Mouse (Mus musculus) erythroblast, adult 5-6 weeks (primary cell): ENCODE results near the gene Atp2a1. TPM values are rescaled to one million over a fixed set of nuclear protein-coding genes. Genes with fewer than 3 reads are reported as not detected.

ENCODE experiments used
- ATAC-seq: replicated peaks from 2 replicates; pipeline ENCODE4 v1.8.0; 2016; ENCODE audit warnings: moderate number of reproducible peaks, mild to moderate bottlenecking, moderate TSS enrichment, inconsistent platforms; ENCODE audit not compliant: poor library complexity, low FRiP score, severe bottlenecking
- total RNA-seq, 2 experiments: library from RNA; stranded (forward) in 1 of 2; stranded (reverse) in 1 of 2; fragments of 150-400 nt in 1 of 2; fragments of 200-764, 138-1000 nt in 1 of 2; gene quantifications; 2 replicates each; pipeline versions ENCODE4 v1.2.3 to v1.2.4; 2015 to 2017; ENCODE audit warnings: low replicate concordance in 2 of 2

Gene Atp2a1
- total RNA-seq, 2 experiments from 2014 or later = not detected

- ATAC-seq = no peak
Observed at GRCm38 (mm10) chr7:126456382-126457266, 6.3 kb downstream of the Atp2a1 start.

GRCm38 (mm10) chr7:126455242-126455641, 7.7 kb downstream of the Atp2a1 start:
- no peak for ATAC-seq

GRCm38 (mm10) chr7:126453861-126454260, 9.0 kb downstream of the Atp2a1 start:
- no peak for ATAC-seq

DNA sequence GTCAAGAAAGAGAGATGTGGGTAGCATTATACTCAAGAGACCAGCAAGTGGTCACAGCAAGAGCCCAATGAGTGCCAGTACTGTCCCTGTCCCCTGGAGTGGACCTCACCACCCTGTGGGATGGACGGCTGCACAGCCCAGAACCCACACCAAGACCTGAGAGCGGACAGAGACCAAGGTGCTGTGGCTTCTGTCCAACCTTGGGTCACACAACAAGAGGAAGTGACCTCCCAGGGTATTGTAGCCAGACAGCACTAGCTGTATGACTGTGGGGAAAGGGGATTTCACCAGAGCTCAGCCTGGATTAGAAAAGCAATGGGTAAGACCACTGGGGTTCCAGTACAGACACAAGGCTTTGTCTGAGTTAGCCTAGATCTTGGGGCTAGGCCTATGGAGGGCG, 10.7 kb downstream of the Atp2a1 start:
- ATAC-seq = no peak

DNA sequence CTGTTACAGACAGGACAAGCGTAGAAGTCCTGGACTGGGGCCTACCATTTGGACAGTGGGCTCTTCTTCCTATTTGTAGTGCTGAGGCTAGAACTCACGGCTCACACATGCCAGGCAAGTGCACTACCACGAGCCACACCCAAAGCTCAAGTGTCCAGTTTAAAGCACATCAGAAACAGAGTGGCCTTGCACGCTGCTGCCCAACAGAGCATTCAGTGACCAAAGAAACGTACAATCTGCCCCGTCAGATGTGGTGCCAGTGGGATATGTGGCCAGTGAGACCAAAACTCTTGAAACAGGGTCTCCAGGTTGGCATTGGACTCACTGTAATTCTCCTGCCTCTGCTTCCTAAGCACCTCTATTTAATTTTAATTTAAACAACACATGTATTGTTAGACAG, 12.3 kb downstream of the Atp2a1 start:
- ATAC-seq = no peak

- ATAC-seq = no peak
Observed at GRCm38 (mm10) chr7:126449991-126450390, 12.9 kb downstream of the Atp2a1 start.

GRCm38 (mm10) chr7:126448481-126448880, 14.4 kb downstream of the Atp2a1 start:
- no peak for ATAC-seq

GRCm38 (mm10) chr7:126446217-126446616, 16.7 kb downstream of the Atp2a1 start:
- no peak for ATAC-seq

- no peak for ATAC-seq
Observed at GRCm38 (mm10) chr7:126445104-126445815, 17.6 kb downstream of the Atp2a1 start.

DNA sequence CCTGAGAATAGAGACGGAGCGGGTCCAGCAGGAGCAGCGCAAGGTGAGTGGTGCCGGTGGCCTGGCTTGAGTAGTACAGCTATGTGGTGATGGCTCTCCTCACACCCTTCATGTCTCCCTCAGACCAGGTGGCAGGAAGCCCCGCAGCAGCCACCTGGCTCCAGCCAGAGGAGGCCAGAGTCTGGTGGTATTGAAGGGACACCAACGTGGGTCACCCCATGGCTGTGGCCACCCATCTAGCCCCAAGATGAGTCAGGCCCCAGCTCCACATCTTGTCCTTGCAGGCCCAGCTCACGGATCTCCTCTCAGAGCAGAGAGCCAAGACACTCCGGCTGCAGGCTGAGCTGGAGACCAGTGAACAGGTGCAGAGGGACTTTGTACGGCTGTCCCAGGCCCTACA, 18.4 kb downstream of the Atp2a1 start:
- ATAC-seq = no peak

GRCm38 (mm10) chr7:126443997-126444396, 18.9 kb downstream of the Atp2a1 start:
- ATAC-seq = no peak

GRCm38 (mm10) chr7:126440134-126440533, 22.8 kb downstream of the Atp2a1 start:
- ATAC-seq = no peak

DNA sequence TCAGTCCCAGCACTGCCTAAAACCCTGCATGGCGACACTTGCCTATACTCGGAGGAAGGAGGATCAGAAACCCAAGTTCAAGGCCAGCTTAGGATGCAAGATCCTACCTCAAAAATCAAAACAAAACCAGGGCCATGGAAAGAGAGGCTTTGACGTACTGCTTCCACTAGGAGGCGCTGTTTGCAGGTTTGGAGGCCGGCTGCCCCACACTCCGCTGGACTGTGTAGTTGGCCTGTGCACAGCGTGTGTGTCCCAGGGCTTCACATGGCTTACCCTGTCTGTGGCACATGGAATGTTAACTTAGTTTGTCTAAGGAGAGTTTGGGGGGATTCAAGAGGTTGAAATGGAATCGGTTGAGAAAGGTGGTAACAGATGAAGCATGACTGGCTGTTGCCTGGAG, 26.1 kb downstream of the Atp2a1 start:
- ATAC-seq = peak; percentile 73

DNA sequence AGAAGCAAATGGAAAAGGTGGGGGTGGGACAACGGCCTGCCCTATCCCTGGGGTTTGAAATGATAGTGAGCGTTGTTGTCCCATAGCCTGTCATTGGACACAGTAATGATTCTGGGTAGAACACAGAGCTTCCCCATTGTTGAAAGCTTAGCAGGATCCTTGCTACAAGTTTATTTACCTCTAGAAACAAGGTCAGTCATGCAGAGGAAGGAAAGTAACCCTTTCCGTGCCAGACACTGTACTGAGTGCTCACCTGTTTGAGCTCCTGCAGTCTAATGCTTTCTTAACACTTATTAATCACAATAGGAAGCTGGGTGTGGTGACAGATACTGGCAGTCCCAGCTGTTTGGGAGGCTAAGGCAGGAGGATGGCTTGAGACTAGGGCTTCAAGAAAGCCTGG, 27.1 kb downstream of the Atp2a1 start:
- no peak for ATAC-seq

GRCm38 (mm10) chr7:126434726-126435125, 28.2 kb downstream of the Atp2a1 start:
- no peak for ATAC-seq

- no peak for ATAC-seq
Observed at GRCm38 (mm10) chr7:126430167-126430566, 32.7 kb downstream of the Atp2a1 start.

DNA sequence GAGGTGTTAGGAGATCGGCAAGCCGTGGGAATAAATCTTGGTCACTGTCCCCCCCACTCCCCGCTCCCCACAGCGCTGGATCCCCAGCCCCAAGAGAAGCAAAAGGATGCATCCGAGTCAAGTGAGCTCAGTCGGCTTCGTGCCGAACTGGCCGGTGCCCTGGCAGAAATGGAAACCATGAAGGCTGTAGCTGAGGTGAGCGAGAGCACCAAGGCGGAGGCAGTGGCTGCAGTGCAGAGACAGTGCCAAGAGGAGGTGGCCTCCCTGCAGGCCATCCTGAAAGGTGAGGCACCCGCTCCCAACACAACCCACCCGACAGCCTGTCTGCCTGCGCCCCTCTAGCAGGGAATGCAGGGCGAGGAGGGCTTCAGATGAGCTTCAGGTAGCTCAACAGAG, 33.4 kb downstream of the Atp2a1 start:
- peak; percentile 18; the same call in 1 of the 2 replicates for ATAC-seq

DNA sequence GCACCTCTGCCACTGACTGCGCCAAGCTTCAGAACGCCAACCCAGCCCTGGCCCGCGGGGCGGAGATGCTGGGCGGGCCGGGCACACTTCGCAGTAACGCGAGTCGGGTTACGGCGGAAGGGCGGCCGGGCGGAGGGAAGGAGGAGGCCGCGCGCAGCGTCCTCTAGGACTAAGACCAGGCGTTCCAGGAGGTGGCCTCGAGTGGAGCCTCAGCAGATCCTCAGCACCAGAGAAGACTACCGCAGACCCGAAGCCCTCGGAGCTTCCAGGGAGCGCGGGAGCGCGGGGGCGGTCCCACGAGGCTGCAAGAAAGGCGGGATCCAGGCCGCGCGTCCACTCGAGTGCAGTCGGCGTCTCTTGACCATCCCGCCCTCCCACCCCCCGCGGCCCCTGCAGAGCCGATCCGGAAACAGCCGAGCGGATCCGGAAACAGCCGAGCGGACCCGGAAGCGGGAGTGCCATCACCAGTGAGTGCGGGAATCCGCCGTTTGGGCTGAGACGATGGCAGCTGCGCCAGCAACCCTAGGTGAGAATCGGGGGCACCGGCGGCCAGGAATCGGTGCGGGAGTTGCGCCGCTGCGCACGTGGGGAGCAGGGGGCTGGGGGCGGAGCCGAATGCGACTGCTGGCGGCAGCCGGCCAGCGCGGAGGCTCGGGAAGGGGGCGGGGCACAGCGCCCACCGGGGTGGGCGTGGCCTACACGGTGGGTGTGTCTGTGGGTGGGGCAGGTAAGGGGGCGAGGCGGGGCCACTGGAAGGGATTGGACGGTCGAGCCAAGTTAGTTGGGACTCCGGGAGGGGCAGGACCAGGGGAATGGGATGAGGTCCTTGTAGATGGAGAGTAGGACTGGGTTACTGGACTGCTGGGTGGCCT, 34.0 kb downstream of the Atp2a1 start, which contains the start of gene Rabep2:
Gene Rabep2, plus strand, starts transcription at position 129 of the 872 bp plus-strand sequence.
- peak; percentile 81 for ATAC-seq

- no peak for ATAC-seq
Observed at GRCm38 (mm10) chr7:126428154-126428553, 34.8 kb downstream of the Atp2a1 start.

DNA sequence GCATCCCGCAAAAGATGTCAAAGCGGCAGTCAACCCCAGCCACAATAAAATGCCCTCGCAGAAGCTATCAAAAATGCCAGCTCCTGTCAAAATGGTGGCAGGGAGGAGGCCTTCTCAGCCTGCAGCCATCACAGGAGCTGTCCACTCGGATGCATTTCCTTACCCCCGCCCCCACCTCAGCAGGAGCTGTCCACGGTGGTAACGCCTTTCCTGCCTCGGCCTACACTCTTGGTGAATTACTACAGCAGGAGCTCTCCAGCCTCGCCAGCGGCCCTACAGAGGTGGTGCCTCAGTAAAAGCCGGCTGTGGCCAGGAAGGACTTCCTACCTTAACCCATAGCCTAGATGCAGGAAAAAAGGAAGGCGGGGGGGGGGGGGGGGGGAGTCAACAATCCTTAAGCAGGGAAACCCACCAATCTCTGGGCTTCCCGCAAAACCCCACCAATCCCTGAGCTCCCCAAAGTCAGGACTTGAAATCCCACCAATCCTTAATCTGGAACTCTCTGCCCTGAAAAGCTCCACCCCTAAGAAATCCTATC, 35.5 kb downstream of the Atp2a1 start:
- ATAC-seq = no peak
